Mouse (Mus musculus) embryonic fibroblast, embryonic 13.5 days (primary cell): Measurements from ENCODE around the gene Emid1.

ENCODE experiments used
- CTCF ChIP-seq: IDR thresholded peaks from 2 replicates; pipeline ENCODE4 v1.5.1; 2011; ENCODE audit warnings: mild to moderate bottlenecking, control low read depth, low read length, moderate library complexity, borderline replicate concordance; ENCODE audit not compliant: insufficient read depth
- POLR2A ChIP-seq: IDR thresholded peaks from 2 replicates; pipeline ENCODE4 v1.6.1; 2011; ENCODE audit warnings: low read depth, mild to moderate bottlenecking, control low read depth, low read length, moderate library complexity

- TF ChIP-seq CTCF, result no peak
- no peak for TF ChIP-seq POLR2A
These were observed 41.0 kb upstream of the Emid1 start for GRCm38 (mm10) chr11:5192840-5193575.
